Mouse (Mus musculus) heart, postnatal 0 days (tissue): ENCODE data around the gene Tceanc. TPM values are rescaled to one million over a fixed set of nuclear protein-coding genes. Genes with fewer than 3 reads are reported as not detected.

ENCODE experiments used
- ATAC-seq: fragments of 200-750 bp; cut with Nextera tagmentation; 2 replicates; pipeline ENCODE4 v1.8.0; 2017; ENCODE audit warnings: low read depth, moderate number of reproducible peaks, moderate library complexity; ENCODE audit not compliant: insufficient read depth
- DNase-seq: peaks from one replicate; pipeline ENCODE4 v3.0.0-alpha.2; 2016; ENCODE audit warnings: low spot score
- H3K27ac ChIP-seq: fragments of 300-500 bp; sonication (generic); 2 replicates; pipeline ENCODE4 v1.5.1; 2014; ENCODE audit warnings: low read depth, mild to moderate bottlenecking
- H3K27me3 ChIP-seq: fragments of 300-500 bp; sonication (generic); 2 replicates; pipeline ENCODE4 v1.6.1; 2014; ENCODE audit warnings: low read length, mixed read lengths; ENCODE audit not compliant: control insufficient read depth, insufficient read depth
- H3K36me3 ChIP-seq: fragments of 300-500 bp; sonication (generic); replicated peaks from 2 replicates; pipeline ENCODE4 v1.6.1; 2014; ENCODE audit warnings: low read length, mixed read lengths; ENCODE audit not compliant: control insufficient read depth, insufficient read depth
- H3K4me1 ChIP-seq: fragments of 300-500 bp; sonication (generic); 2 replicates; pipeline ENCODE4 v1.6.1; 2014; ENCODE audit warnings: antibody characterized with exemption; ENCODE audit not compliant: control insufficient read depth, insufficient read depth
- H3K4me2 ChIP-seq: fragments of 300-500 bp; sonication (generic); 2 replicates; pipeline ENCODE4 v1.6.1; 2014; ENCODE audit warnings: low read depth, mild to moderate bottlenecking, low read length, moderate library complexity
- H3K4me3 ChIP-seq: fragments of 300-500 bp; sonication (generic); 2 replicates; pipeline ENCODE4 v1.5.1; 2014; ENCODE audit warnings: low read depth, low read length
- H3K9ac ChIP-seq: fragments of 300-500 bp; sonication (generic); replicated peaks from 2 replicates; pipeline ENCODE4 v1.6.1; 2014; ENCODE audit warnings: low read depth, low read length, mixed read lengths
- H3K9me3 ChIP-seq: fragments of 300-500 bp; sonication (generic); replicated peaks from 2 replicates; pipeline ENCODE4 v1.6.1; 2016; ENCODE audit warnings: low read length; ENCODE audit not compliant: control insufficient read depth
- CTCF ChIP-seq: IDR thresholded peaks from 2 replicates; pipeline ENCODE4 v1.5.1; 2016; ENCODE audit warnings: antibody characterized with exemption, control low read depth, low read depth
- EP300 ChIP-seq: IDR thresholded peaks from 2 replicates; pipeline ENCODE4 v1.6.1; 2016; ENCODE audit warnings: antibody characterized with exemption, low read depth
- WGBS: fragments of 180-500 bp; shearing (Covaris S2); extraction: QIAGEN DNeasy Blood & Tissue Kit; methylation state at CpG from one replicate; pipeline ENCODE4 v1.1.7; 2014; 5-methylcytosine and 5-hydroxymethylcytosine counted together
- polyA plus RNA-seq: library from polyadenylated mRNA; unstranded; fragments of >200 nt; fragmentation: Nextera tagmentation; extraction: Ambion mirVana; gene quantifications from 2 replicates; pipeline ENCODE4 v1.2.1, GENCODE M21; 2015
- total RNA-seq: library from RNA; depleted of rRNA; stranded (reverse); fragments of >200 nt; gene quantifications from 2 replicates; pipeline ENCODE4 v1.2.3, GENCODE M21; 2014; ENCODE audit warnings: low replicate concordance; rRNA removed

Tceanc gene
- total RNA-seq (4.3 and 7.6 TPM in 2 replicates), polyA plus RNA-seq (5.5 and 5.6 TPM in 2 replicates)

DNA sequence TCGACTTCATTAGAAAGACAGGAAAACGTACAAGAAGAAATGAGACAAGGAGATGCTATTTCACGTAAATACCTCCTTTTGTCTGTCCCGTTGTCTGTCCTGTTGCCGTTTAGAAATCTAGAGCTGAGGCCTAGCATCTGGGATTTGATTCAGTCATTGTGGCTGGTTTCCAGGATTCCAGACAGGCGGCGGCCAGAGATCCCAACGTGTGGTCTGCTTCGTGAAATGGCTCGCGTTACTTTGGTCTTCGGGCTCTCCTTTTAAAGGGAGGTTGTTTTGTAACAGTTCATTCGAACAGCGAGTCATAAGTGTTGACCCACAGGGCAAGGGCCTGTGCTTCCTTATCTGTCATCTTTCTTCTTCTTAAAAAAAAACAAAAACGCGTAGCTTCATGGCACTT, at the start of gene Tceanc:
Gene Tceanc, minus strand, starts transcription at position 223 of the 400 bp plus-strand sequence.
- no peak for ATAC-seq
- TF ChIP-seq EP300 (no peak), CTCF (no peak)
- 66% methylated on average over 16 of the region's 16 CpGs for WGBS

DNA sequence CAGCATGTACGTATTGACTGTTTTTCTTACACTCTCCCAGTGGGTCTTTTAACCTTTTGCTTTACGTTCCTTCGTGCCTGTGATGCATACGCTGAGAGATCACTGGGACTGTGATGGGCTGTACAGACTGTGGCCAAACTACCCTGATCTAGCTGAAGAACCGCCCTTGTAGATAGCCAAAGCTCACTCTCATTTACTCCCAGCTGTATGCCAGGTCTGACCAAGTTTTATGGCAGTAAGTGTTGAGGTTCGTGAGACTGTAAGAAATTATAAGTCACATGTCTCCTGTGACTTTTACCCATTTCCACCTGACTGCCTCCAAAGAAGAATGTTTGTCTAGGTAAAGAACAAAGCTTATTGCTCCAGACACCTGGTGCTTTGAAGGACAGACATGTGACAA, 47.6 kb upstream of the Tceanc start:
- no peak for DNase-seq
- Histone ChIP-seq H3K4me1 (no peaks in the 10 kb centered on the region), H3K9ac (no peak overlapping the region), H3K27ac (no peak overlapping the region), H3K4me3 (no peak overlapping the region), H3K27me3 (no peaks in the 10 kb centered on the region), H3K4me2 (no peak overlapping the region), H3K9me3 (no peaks in the 10 kb centered on the region), H3K36me3 (no peaks in the 10 kb centered on the region)
- TF ChIP-seq EP300 (no peak), CTCF (no peak)
- ATAC-seq = no peak
- 87% methylated on average over 6 of the region's 6 CpGs for WGBS

More for the DNA sequence above, at the start of gene Tceanc:
- Histone ChIP-seq H3K9ac (no peak within 1 kb of the TSS), H3K4me1 (no peaks in the 10 kb centered on the region), H3K4me2 (no peak within 1 kb of the TSS), H3K27me3 (no peaks in the 10 kb centered on the region), H3K9me3 (no peaks in the 10 kb centered on the region), H3K4me3 (no peak within 1 kb of the TSS), H3K27ac (no peak within 1 kb of the TSS), H3K36me3 (no peaks in the 10 kb centered on the region)
- no peak for DNase-seq

DNA sequence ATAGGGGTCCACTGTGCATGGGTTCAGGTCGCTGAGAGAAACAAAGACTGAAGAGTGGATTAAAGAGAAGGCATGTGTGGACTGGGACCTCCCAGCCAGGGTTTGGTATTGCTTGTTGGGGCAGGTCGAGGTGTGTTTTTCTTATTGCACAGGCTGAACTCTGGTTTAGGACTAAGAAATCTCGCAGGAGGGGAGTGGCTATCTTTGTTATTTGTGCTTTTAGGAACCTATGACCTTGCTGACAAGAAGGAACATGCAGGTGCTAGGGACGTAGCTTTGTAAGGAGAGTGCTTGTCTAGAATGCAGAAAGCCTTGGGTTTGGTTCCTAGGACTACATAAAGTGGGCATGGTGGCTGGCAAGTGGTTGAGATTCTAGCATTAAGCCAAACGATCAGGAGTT, 47.0 kb upstream of the Tceanc start:
- Histone ChIP-seq H3K4me3 (no peak overlapping the region), H3K9ac (no peak overlapping the region), H3K4me1 (no peaks in the 10 kb centered on the region), H3K9me3 (no peaks in the 10 kb centered on the region), H3K27me3 (no peaks in the 10 kb centered on the region), H3K27ac (no peak overlapping the region), H3K36me3 (no peaks in the 10 kb centered on the region), H3K4me2 (no peak overlapping the region)
- TF ChIP-seq EP300 (no peak), CTCF (no peak)
- no peak for ATAC-seq
- DNase-seq = no peak
- WGBS = 62% methylated on average over 5 of the region's 5 CpGs

DNA sequence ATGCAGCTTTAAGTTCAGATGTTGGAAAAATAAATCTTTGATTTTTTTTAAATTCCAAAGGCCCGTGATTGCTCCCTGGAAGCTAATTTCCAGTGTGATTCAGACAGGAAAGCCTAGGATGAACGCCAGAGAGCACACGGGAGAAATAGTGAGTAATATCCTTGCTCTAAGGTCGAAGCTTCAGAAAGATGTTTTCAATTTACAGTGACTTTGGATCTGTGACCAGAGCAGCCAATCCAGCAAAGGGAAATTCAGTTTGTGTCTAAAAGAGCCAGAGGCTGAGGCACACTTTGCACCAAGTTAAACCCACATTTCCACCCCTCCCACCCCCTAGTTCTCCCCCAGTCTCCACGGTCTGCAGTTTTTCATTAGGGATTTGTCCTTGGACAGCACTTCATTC, 46.5 kb upstream of the Tceanc start:
- Histone ChIP-seq H3K4me2 (no peak overlapping the region), H3K4me1 (no peaks in the 10 kb centered on the region), H3K9me3 (no peaks in the 10 kb centered on the region), H3K27ac (no peak overlapping the region), H3K4me3 (no peak overlapping the region), H3K9ac (no peak overlapping the region), H3K27me3 (no peaks in the 10 kb centered on the region), H3K36me3 (no peaks in the 10 kb centered on the region)
- no peak for ATAC-seq
- WGBS = 59% methylated on average over 5 of the region's 5 CpGs
- TF ChIP-seq CTCF (no peak), EP300 (no peak)
- DNase-seq = no peak

DNA sequence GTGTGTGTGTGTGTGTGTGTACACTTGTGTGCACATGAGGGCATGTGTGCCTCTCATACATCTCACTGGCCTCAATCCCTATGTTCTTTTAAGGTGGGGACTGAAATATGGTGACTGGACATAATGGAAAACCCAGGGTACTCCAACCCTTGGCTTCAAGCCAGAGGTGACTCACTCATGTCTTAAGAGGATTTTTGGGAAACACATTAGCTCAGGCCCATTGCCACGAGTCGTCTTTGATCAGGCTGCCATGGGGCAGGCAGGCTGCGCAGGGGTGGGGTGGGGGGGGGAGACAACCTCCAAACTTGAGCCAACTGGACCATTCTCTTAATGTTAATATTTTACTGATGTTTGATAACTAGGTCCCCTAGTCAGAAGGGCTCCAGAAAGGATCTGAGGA, 41.0 kb upstream of the Tceanc start:
- Histone ChIP-seq H3K27me3 (no peaks in the 10 kb centered on the region), H3K36me3 (no peaks in the 10 kb centered on the region), H3K9ac (no peak overlapping the region), H3K4me2 (no peak overlapping the region), H3K27ac (no peak overlapping the region), H3K4me1 (no peaks in the 10 kb centered on the region), H3K9me3 (no peaks in the 10 kb centered on the region), H3K4me3 (no peak overlapping the region)
- no peak for ATAC-seq
- WGBS = 40% methylated on average over 3 of the region's 3 CpGs
- no peak for TF ChIP-seq EP300
- no peak for TF ChIP-seq CTCF
- DNase-seq = no peak

DNA sequence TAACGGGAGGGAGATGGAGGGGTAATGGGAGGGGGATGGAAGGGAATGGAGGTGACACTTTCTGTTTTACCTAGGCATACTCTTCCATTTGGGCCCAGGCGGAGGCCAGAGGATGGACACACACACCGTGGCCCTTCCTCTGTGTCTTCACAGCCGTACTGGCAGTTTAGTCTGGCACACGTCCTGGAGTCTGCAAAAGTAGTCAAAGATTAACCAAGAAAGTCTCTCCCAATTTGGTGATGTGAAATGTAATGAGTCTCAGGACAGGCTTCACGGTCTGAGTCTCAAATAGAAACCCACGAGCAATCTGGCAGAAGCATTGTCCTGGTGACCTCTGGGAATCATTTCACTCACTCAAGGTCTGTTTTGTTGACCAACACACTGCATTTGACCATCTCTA, 34.0 kb upstream of the Tceanc start:
- Histone ChIP-seq H3K4me3 (no peak overlapping the region), H3K27ac (no peak overlapping the region), H3K4me2 (no peak overlapping the region), H3K4me1 (no peaks in the 10 kb centered on the region), H3K9ac (no peak overlapping the region), H3K9me3 (no peaks in the 10 kb centered on the region), H3K36me3 (no peaks in the 10 kb centered on the region), H3K27me3 (no peaks in the 10 kb centered on the region)
- TF ChIP-seq CTCF = no peak
- no peak for TF ChIP-seq EP300
- DNase-seq = no peak
- WGBS = 78% methylated on average over 7 of the region's 7 CpGs
- no peak for ATAC-seq
